Mouse (Mus musculus): ENCODE results near the gene Trip6.
A peak's percentile ranks its signal among the peaks of the same experiment; 100 is the strongest.
"Not testable (repeated sequence)": the region's sequence is repeated elsewhere in the genome, so short reads cannot be mapped to it uniquely, and the experiment has no call there.

Gene Trip6

DNA sequence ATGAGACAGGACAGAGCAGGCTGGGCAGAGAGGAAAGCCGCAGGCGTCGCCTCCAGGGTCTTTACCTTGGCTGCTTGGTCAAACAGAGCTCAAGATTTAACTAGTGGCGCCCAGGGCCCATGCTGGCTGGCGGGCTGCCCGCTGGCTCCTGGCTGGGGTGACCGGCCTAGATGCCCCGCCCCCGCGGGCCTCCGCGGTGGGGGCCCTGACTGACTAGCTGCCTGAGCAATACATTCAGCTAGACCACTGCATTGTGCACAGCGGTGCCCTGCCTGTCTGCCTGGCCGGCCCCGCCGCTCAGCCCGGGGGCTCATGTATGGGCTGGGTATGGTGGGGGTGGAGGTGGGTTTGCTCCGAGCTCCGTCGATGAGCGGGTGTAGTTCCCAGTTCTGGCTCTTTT is 13.0 kb downstream of the Trip6 start:
- DNase-seq (ENCODE audit: low spot score in 2 of 2) = no peak

- no peak for DNase-seq (ENCODE audit: low spot score in 2 of 2)
These were observed 15.0 kb downstream of the Trip6 start for GRCm38 (mm10) chr5:137299240-137299639.

DNA sequence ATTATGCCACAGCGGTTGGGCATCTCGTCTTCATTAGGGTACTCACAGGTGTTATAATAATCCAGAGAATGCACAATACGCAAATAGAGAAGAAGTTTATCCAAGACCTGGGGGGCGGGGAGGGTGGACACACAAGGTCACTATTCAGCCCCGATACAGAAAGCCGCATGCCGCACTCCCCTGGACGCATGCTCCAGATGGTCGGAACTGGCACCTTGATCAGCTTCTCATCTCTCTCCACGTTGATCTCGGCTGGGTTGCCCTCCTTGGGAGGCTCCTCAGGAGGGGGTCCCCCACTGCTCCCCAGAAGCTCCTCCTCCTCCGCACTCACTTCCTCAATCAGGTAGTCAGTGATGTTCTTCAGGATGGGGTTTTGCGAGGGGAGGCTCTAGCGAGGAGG is 17.1 kb downstream of the Trip6 start:
- no peak for DNase-seq (ENCODE audit: low spot score in 2 of 2)

- DNase-seq (ENCODE audit: low spot score in 2 of 2) = no peak
These were observed 18.5 kb downstream of the Trip6 start for GRCm38 (mm10) chr5:137295712-137296111.

- no peak for DNase-seq (ENCODE audit: low spot score in 2 of 2)
These were observed 18.9 kb downstream of the Trip6 start for GRCm38 (mm10) chr5:137295296-137295695.

GRCm38 (mm10) chr5:137294744-137295093 is 19.5 kb downstream of the Trip6 start:
- no peak for DNase-seq (ENCODE audit: low spot score in 2 of 2)

DNA sequence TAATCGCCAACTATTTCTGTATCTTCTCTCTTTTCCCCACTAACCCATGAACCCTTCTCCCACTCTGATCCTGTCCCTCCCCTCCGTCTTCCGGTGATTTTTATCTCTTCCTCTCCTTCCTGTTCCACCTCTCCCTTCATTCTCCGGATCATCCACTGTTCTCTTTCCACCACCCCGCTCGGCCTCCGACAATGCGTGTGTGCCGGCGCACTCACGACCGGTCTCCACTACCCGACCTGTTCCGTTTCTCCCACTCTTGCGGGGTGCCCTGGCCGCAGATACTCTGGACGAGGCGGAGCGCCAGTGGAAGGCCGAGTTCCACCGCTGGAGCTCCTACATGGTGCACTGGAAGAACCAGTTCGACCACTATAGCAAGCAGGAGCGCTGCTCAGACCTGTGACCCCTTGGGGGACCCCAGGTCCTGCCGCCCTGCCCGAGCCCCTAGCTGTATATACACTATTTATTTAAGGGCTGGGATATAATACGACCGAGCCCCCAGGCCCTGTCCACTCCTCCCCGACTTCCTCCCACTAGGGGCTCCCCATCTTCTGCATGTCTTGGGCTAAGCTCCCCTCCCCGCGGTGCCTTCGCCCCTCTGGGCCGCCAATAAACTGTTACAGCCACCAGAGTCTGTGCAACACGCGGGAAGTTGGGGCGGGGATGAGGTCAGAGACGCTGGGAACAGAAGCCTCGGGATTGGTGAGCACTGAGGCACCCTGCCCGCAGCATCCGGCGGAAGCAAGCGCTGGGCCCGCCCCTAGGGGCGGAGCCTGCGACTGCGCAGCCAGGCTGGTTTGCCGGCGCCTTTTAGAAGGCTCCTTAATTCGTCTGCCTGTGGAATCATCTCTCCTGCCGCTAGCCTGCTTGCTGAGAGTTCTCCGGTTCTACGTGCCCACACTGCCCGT is 20.1 kb downstream of the Trip6 start, which contains the start of gene Ufsp1:
Gene Ufsp1, plus strand, starts transcription at position 791 of the 905 bp plus-strand sequence.
- DNase-seq (ENCODE audit: low spot score in 2 of 2) = peak; percentile 95 to 96

- DNase-seq (ENCODE audit: low spot score in 2 of 2) = peak; percentile 67 to 75
These were observed 20.9 kb downstream of the Trip6 start for GRCm38 (mm10) chr5:137293282-137293681.

- DNase-seq (ENCODE audit: low spot score in 2 of 2) = no peak
These were observed 22.8 kb downstream of the Trip6 start for GRCm38 (mm10) chr5:137291381-137291926.

- DNase-seq (ENCODE audit: low spot score in 2 of 2) = no peak
These were observed 23.5 kb downstream of the Trip6 start for GRCm38 (mm10) chr5:137290677-137291076.

DNA sequence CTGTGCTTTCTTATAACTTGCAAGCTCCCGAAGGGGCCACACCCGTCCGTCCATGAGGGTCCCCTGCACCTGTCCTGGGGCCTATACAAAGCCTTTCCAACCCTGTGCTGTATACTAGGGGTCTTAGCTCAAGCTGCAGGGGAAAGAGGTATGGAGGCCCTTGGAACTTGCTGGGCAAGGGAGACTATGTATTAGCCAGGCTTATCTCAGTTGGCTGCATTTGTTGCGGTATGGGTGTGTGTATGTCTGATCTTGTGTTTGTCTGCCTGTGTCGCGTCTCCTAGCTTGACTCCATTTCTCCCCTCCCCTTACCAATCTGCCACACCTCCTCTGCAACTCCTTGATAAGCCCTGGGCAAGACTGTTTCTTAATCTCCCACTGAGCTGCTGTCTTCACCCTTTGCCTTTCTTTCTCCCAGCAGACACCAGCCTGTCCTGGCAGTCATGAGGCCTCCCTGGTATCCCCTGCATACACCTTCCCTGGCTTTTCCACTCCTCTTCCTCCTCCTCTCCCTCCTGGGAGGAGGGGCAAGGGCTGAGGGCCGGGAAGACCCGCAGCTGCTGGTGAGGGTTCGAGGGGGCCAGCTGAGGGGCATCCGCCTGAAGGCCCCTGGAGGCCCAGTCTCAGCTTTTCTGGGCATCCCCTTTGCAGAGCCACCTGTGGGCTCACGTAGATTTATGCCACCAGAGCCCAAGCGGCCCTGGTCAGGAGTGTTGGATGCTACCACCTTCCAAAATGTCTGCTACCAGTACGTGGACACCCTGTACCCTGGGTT is 24.4 kb downstream of the Trip6 start:
- DNase-seq (ENCODE audit: low spot score in 2 of 2) = no peak

DNA sequence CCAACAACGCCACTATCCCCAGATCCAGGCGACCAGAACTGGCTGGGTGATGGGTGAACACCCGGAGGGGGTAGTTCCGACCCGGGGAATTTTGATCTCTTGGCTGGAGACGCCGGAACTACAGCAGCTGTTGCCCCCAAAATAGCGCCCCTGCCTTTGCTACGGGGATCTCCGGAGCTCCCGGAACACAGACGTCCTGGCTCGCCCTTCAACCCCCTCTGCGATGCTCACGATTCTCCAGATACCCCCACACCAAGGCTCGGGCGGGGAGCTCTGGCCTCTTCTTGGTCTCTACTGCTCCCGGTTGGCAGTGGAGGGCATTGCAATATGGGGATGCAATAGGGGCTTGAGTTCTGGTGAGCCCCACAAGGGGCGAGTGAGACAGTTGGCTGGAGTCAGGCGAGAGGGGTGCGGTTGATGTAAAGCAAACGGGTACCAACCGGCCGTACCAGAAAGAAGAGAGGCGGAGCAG is 25.2 kb downstream of the Trip6 start:
- peak; percentile 58 to 65 for DNase-seq (ENCODE audit: low spot score in 2 of 2)

DNA sequence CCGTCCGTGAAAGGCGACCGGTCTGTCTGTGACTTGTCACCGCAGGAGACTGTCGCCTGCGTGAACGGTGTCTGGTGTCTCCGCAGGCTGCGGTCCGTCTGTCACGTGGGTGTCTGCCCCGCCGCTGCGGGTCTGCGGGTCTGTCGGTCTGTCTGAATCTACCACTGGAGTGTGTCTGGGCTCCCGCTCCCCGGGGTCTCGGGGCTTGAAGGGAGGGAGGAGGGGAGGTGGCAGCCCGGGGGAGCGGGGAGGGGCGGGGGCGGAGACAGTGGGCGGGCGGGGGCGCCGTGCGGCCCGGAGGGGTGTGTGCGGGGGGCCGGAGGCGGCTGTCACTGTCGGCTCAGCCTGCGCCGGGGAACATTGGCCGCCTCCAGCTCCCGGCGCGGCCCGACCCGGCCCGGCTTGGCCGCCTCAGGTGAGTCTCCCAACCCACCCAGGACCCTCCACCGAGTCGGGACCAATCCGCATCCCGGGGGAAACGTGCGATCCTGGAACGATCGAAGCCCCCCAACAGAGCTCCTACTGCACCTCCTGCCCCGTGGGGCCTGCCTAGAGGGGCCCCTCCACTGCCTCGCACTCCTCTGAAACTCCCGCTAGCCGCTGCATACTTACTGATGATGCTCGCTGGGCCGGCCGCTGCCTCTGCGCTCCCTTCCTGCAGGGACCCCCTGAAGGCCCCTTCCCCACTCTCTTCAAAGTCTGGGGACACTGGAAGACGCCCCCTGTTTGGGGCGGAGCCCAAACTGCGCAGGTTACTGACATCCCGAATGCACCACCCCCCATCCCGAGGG is 26.1 kb downstream of the Trip6 start:
- peak; percentile 65 to 72 for DNase-seq (ENCODE audit: low spot score in 2 of 2)

- peak; percentile 76 to 81 for DNase-seq (ENCODE audit: low spot score in 2 of 2)
These were observed 26.9 kb downstream of the Trip6 start, which contains the start of gene Ache for GRCm38 (mm10) chr5:137287032-137287952. Ache (plus strand) TSS chr5:137287519.

- DNase-seq (ENCODE audit: low spot score in 2 of 2) = peak; percentile 90 to 95
These were observed 27.6 kb downstream of the Trip6 start for GRCm38 (mm10) chr5:137286655-137287031.

DNA sequence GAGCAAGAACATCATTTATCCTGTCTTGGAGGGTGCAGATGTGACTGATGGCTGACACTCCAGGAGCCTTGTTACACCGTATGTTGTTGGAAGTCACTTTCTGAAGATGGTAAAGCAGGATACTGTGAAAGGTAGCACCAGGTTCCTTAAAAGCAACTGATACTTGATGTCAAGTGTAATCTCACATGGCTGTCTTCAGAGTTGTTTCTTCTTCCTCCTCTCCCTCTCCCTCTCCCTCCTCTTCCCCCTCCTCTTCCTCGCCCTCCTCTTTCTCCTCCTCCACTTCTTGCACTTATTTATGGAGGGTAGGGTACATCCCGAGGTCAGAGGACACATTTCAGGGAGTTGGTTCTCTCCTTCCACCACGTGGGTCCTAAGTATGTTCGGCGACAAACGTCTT is 28.2 kb downstream of the Trip6 start:
- no peak for DNase-seq (ENCODE audit: low spot score in 2 of 2)

GRCm38 (mm10) chr5:137285045-137285444 is 29.2 kb downstream of the Trip6 start:
- DNase-seq (ENCODE audit: low spot score in 2 of 2) = peak in 1 of 2 experiments; percentile 55

DNA sequence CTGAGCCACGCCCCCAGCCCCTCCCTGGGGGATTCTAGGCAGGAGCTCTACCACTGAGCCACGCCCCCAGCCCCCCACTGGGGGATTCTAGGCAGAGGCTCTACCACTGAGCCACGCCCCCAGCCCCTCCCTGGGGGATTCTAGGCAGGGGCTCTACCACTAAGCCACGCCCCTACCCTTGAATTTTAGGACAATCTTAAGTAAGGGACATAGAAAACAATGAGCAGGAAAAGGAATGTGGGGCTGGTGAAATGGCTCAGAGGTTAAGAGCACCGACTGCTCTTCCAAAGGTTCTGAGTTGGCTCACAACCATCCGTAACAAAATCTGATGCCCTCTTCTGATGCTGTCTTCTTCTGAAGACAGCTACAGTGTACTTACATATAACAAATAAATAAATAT is 29.8 kb downstream of the Trip6 start:
- DNase-seq (ENCODE audit: low spot score in 2 of 2) = not testable (repeated sequence)

DNA sequence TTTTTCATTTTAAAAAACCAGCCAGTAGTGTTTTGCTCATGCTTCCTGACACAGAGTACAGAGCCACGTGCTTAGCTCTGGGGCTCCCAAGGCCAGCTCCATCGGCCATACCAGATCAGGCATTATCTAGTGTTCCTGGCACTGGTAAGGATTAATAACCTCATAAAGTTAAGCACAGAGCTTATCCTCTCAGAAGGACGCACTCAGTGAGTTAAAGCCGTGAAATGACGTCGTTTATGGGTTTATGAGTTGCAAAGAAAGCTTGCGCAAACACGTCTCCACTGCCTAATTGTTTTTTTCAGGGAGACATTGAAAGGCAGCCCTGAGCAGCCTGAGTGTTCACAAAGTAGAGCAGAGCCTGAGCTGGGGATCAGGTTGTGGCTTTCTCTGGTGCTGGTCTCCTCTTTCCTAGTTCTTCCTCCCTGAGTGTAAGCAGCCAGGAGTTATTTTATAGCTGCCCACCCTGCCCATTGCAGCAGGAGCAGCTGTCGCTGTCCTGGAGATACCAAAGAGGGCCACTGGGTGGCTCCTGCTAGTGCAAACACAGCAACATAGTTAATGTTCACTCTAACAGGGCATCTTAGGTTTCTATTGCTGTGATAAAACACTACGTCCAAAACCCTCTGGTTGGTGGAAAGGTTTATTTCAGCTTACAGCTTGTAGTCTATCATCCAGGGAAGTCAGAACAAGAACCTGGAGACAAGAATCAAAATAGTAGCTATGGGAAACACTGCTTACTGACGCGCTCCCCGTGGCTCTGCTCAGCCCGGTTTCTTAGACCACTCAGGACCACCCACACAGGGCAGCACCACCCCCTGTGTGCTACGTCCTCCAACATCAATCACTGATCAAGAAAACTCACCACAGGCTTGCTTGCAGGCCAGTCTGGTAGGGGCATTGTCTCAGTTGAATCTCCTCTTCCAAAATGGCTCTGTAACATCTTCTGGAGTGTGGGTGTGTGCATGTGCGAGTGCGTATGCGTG is 36.6 kb downstream of the Trip6 start:
- peak in 1 of 2 experiments; percentile 59 for DNase-seq (ENCODE audit: low spot score in 2 of 2)
